Mouse (Mus musculus): ENCODE measurements around the gene Hapln2. TPM values are rescaled to one million over a fixed set of nuclear protein-coding genes. Genes with fewer than 3 reads are reported as not detected.

Hapln2 gene
- polyA plus RNA-seq, 1 experiment, result 14.0 TPM

- no peak overlapping the region for H3K27ac ChIP-seq (ENCODE audit: control insufficient read depth, insufficient read depth, low read depth, low read length)
- H3K27me3 ChIP-seq (ENCODE audit: control insufficient read depth, insufficient read depth, low read length), result no peaks in the 10 kb centered on the region
- H3K4me1 ChIP-seq (ENCODE audit: control insufficient read depth, insufficient read depth, low read length), result peaks cover 10% of the 10 kb centered on the region
- no peaks in the 10 kb centered on the region for H3K36me3 ChIP-seq (ENCODE audit: control insufficient read depth, insufficient read depth, low read length)
- H3K4me3 ChIP-seq (ENCODE audit: control insufficient read depth, low read depth, low read length), result no peak overlapping the region
- TF ChIP-seq POLR2A (IDR thresholded peaks at IDR 0.05; ENCODE audit: control insufficient read depth, low read depth, low read length) (no peak), CTCF (IDR thresholded peaks at IDR 0.05; ENCODE audit: control insufficient read depth, insufficient read depth, insufficient replicate concordance, low read depth, low read length) (no peak)
These were observed 33.9 kb downstream of the Hapln2 start for GRCm38 (mm10) chr3:87993436-87993835.

GRCm38 (mm10) chr3:87989935-87990334, 37.4 kb downstream of the Hapln2 start:
- H3K27me3 ChIP-seq (ENCODE audit: control insufficient read depth, insufficient read depth, low read length), result no peaks in the 10 kb centered on the region
- no peak for TF ChIP-seq CTCF (IDR thresholded peaks at IDR 0.05; ENCODE audit: control insufficient read depth, insufficient read depth, insufficient replicate concordance, low read depth, low read length)
- no peak for TF ChIP-seq POLR2A (IDR thresholded peaks at IDR 0.05; ENCODE audit: control insufficient read depth, low read depth, low read length)
- H3K27ac ChIP-seq (ENCODE audit: control insufficient read depth, insufficient read depth, low read depth, low read length), result no peak overlapping the region
- peaks cover 22% of the 10 kb centered on the region for H3K4me1 ChIP-seq (ENCODE audit: control insufficient read depth, insufficient read depth, low read length)
- H3K4me3 ChIP-seq (ENCODE audit: control insufficient read depth, low read depth, low read length), result no peak overlapping the region
- H3K36me3 ChIP-seq (ENCODE audit: control insufficient read depth, insufficient read depth, low read length), result no peaks in the 10 kb centered on the region

GRCm38 (mm10) chr3:87988068-87988467, 39.3 kb downstream of the Hapln2 start:
- Histone ChIP-seq H3K27me3 (ENCODE audit: control insufficient read depth, insufficient read depth, low read length) (no peaks in the 10 kb centered on the region), H3K27ac (ENCODE audit: control insufficient read depth, insufficient read depth, low read depth, low read length) (no peak overlapping the region), H3K4me3 (ENCODE audit: control insufficient read depth, low read depth, low read length) (peak overlapping the region; percentile 76), H3K4me1 (ENCODE audit: control insufficient read depth, insufficient read depth, low read length) (peaks cover 22% of the 10 kb centered on the region), H3K36me3 (ENCODE audit: control insufficient read depth, insufficient read depth, low read length) (no peaks in the 10 kb centered on the region)
- TF ChIP-seq POLR2A (IDR thresholded peaks at IDR 0.05; ENCODE audit: control insufficient read depth, low read depth, low read length), result no peak
- TF ChIP-seq CTCF (IDR thresholded peaks at IDR 0.05; ENCODE audit: control insufficient read depth, insufficient read depth, insufficient replicate concordance, low read depth, low read length), result no peak

GRCm38 (mm10) chr3:87987633-87988032, 39.8 kb downstream of the Hapln2 start:
- no peak overlapping the region for H3K27ac ChIP-seq (ENCODE audit: control insufficient read depth, insufficient read depth, low read depth, low read length)
- H3K27me3 ChIP-seq (ENCODE audit: control insufficient read depth, insufficient read depth, low read length), result no peaks in the 10 kb centered on the region

GRCm38 (mm10) chr3:87986868-87987267, 40.5 kb downstream of the Hapln2 start:
- no peaks in the 10 kb centered on the region for H3K27me3 ChIP-seq (ENCODE audit: control insufficient read depth, insufficient read depth, low read length)
- H3K4me1 ChIP-seq (ENCODE audit: control insufficient read depth, insufficient read depth, low read length), result peaks cover 22% of the 10 kb centered on the region
- H3K27ac ChIP-seq (ENCODE audit: control insufficient read depth, insufficient read depth, low read depth, low read length), result no peak overlapping the region
- TF ChIP-seq POLR2A (IDR thresholded peaks at IDR 0.05; ENCODE audit: control insufficient read depth, low read depth, low read length) (no peak), CTCF (IDR thresholded peaks at IDR 0.05; ENCODE audit: control insufficient read depth, insufficient read depth, insufficient replicate concordance, low read depth, low read length) (peak; percentile 95)
- H3K36me3 ChIP-seq (ENCODE audit: control insufficient read depth, insufficient read depth, low read length), result no peaks in the 10 kb centered on the region
- H3K4me3 ChIP-seq (ENCODE audit: control insufficient read depth, low read depth, low read length), result peak overlapping the region; percentile 76

More at GRCm38 (mm10) chr3:87987633-87988032, 39.8 kb downstream of the Hapln2 start:
- TF ChIP-seq CTCF (IDR thresholded peaks at IDR 0.05; ENCODE audit: control insufficient read depth, insufficient read depth, insufficient replicate concordance, low read depth, low read length) (no peak), POLR2A (IDR thresholded peaks at IDR 0.05; ENCODE audit: control insufficient read depth, low read depth, low read length) (peak; percentile 22; the same call in 1 of the 2 replicates)
- Histone ChIP-seq H3K4me1 (ENCODE audit: control insufficient read depth, insufficient read depth, low read length) (peaks cover 22% of the 10 kb centered on the region), H3K36me3 (ENCODE audit: control insufficient read depth, insufficient read depth, low read length) (no peaks in the 10 kb centered on the region), H3K4me3 (ENCODE audit: control insufficient read depth, low read depth, low read length) (peak overlapping the region; percentile 76)

GRCm38 (mm10) chr3:87985505-87986320, 41.7 kb downstream of the Hapln2 start:
- Histone ChIP-seq H3K4me3 (ENCODE audit: control insufficient read depth, low read depth, low read length) (no peak overlapping the region), H3K36me3 (ENCODE audit: control insufficient read depth, insufficient read depth, low read length) (no peaks in the 10 kb centered on the region), H3K27me3 (ENCODE audit: control insufficient read depth, insufficient read depth, low read length) (no peaks in the 10 kb centered on the region), H3K4me1 (ENCODE audit: control insufficient read depth, insufficient read depth, low read length) (peaks cover 22% of the 10 kb centered on the region), H3K27ac (ENCODE audit: control insufficient read depth, insufficient read depth, low read depth, low read length) (no peak overlapping the region)
- TF ChIP-seq CTCF (IDR thresholded peaks at IDR 0.05; ENCODE audit: control insufficient read depth, insufficient read depth, insufficient replicate concordance, low read depth, low read length) (no peak), POLR2A (IDR thresholded peaks at IDR 0.05; ENCODE audit: control insufficient read depth, low read depth, low read length) (no peak)

GRCm38 (mm10) chr3:87984094-87984493, 43.3 kb downstream of the Hapln2 start:
- Histone ChIP-seq H3K36me3 (ENCODE audit: control insufficient read depth, insufficient read depth, low read length) (no peaks in the 10 kb centered on the region), H3K27me3 (ENCODE audit: control insufficient read depth, insufficient read depth, low read length) (no peaks in the 10 kb centered on the region), H3K27ac (ENCODE audit: control insufficient read depth, insufficient read depth, low read depth, low read length) (no peak overlapping the region), H3K4me1 (ENCODE audit: control insufficient read depth, insufficient read depth, low read length) (peaks cover 22% of the 10 kb centered on the region), H3K4me3 (ENCODE audit: control insufficient read depth, low read depth, low read length) (no peak overlapping the region)
- TF ChIP-seq CTCF (IDR thresholded peaks at IDR 0.05; ENCODE audit: control insufficient read depth, insufficient read depth, insufficient replicate concordance, low read depth, low read length), result no peak
- no peak for TF ChIP-seq POLR2A (IDR thresholded peaks at IDR 0.05; ENCODE audit: control insufficient read depth, low read depth, low read length)

Data from testis, adult 2 months (tissue).